Mouse (Mus musculus): ENCODE data around the gene Slc13a4. TPM values are rescaled to one million over a fixed set of nuclear protein-coding genes. Genes with fewer than 3 reads are reported as not detected.

Gene Slc13a4
- total and polyA plus RNA-seq, 2 experiments from 2014 or later, result 0.11 to 0.22 TPM

DNA sequence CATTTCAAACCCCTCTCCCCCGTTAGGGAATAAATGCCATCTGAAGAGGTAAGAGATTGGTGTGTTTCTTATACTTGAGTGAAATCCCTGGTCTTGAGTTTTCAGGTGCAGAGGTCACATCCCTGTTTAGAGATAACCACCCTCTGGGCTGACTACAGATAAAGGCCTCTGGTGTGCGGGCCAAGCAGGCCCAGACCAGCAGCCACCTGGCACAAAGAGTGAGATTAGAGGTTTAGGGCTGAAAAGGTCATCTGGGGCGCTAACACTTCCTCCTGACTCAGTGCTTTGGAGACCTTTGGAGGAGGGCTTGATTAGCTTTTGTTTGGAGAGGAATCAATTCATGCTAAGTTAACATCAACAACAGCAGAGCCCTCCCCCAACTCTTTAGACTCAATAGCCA, 25.7 kb upstream of the Slc13a4 start:
- Histone ChIP-seq H3K4me3 (ENCODE audit: low read depth, low read length) (no peak overlapping the region), H3K4me2 (ENCODE audit: low read depth, low read length) (no peak overlapping the region), H3K9me3 (replicated peaks; ENCODE audit: control insufficient read depth, low read length) (no peaks in the 10 kb centered on the region), H3K4me1 (ENCODE audit: control insufficient read depth, insufficient read depth) (peaks cover 7% of the 10 kb centered on the region; the same call in 1 of the 2 replicates), H3K27me3 (ENCODE audit: control insufficient read depth, insufficient read depth, low read length) (no peaks in the 10 kb centered on the region), H3K27ac (ENCODE audit: low read depth) (no peak overlapping the region), H3K36me3 (replicated peaks; ENCODE audit: control insufficient read depth, insufficient read depth, low read length) (no peaks in the 10 kb centered on the region), H3K9ac (replicated peaks; ENCODE audit: low read depth, low read length) (no peak overlapping the region)
- ATAC-seq (ENCODE audit: insufficient read depth, low read depth) (no peak), DNase-seq (ENCODE audit: low spot score) (no peak)
- TF ChIP-seq CTCF (IDR thresholded peaks at IDR 0.05; ENCODE audit: low read depth) (no peak), EP300 (IDR thresholded peaks at IDR 0.05; ENCODE audit: low read depth) (no peak)
- 31% methylated on average over 3 of the region's 3 CpGs for WGBS

DNA sequence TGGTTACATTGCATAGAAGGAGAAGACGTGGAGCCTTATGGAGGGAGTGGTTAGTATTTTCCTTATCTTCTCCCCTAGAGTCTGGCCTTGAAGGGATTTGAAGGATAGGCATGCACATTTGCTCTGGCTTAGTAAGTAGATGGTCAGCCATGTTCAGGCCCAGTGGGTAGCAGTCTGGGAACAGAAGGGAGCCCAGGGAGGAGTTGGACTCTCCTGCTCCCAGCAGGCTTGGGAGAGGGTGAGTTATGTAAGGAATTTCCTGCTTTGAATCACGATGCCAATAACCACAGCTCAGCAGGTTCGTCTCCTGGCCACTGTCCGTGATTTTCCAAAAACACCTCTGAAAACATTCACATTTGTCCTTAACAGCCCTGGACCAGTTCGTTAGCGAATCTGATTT, 22.9 kb upstream of the Slc13a4 start:
- DNase-seq (ENCODE audit: low spot score) (no peak), ATAC-seq (ENCODE audit: insufficient read depth, low read depth) (no peak; the same call in 1 of the 2 replicates)
- H3K27ac ChIP-seq (ENCODE audit: low read depth), result no peak overlapping the region
- no peak overlapping the region for H3K4me2 ChIP-seq (ENCODE audit: low read depth, low read length)
- 34% methylated on average over 6 of the region's 6 CpGs for WGBS
- no peak overlapping the region for H3K4me3 ChIP-seq (ENCODE audit: low read depth, low read length)
- TF ChIP-seq EP300 (IDR thresholded peaks at IDR 0.05; ENCODE audit: low read depth) (no peak), CTCF (IDR thresholded peaks at IDR 0.05; ENCODE audit: low read depth) (no peak)
- H3K27me3 ChIP-seq (ENCODE audit: control insufficient read depth, insufficient read depth, low read length), result no peaks in the 10 kb centered on the region
- no peaks in the 10 kb centered on the region for H3K36me3 ChIP-seq (replicated peaks; ENCODE audit: control insufficient read depth, insufficient read depth, low read length)
- no peaks in the 10 kb centered on the region for H3K9me3 ChIP-seq (replicated peaks; ENCODE audit: control insufficient read depth, low read length)
- H3K4me1 ChIP-seq (ENCODE audit: control insufficient read depth, insufficient read depth), result peaks cover 17% of the 10 kb centered on the region
- no peak overlapping the region for H3K9ac ChIP-seq (replicated peaks; ENCODE audit: low read depth, low read length)

GRCm38 (mm10) chr6:35329956-35330355, 22.0 kb upstream of the Slc13a4 start:
- Histone ChIP-seq H3K4me2 (ENCODE audit: low read depth, low read length) (no peak overlapping the region), H3K36me3 (replicated peaks; ENCODE audit: control insufficient read depth, insufficient read depth, low read length) (no peaks in the 10 kb centered on the region), H3K4me1 (ENCODE audit: control insufficient read depth, insufficient read depth) (peaks cover 19% of the 10 kb centered on the region), H3K27ac (ENCODE audit: low read depth) (no peak overlapping the region), H3K4me3 (ENCODE audit: low read depth, low read length) (no peak overlapping the region), H3K9ac (replicated peaks; ENCODE audit: low read depth, low read length) (no peak overlapping the region), H3K9me3 (replicated peaks; ENCODE audit: control insufficient read depth, low read length) (no peaks in the 10 kb centered on the region), H3K27me3 (ENCODE audit: control insufficient read depth, insufficient read depth, low read length) (no peaks in the 10 kb centered on the region)
- TF ChIP-seq EP300 (IDR thresholded peaks at IDR 0.05; ENCODE audit: low read depth), result no peak
- no peak for TF ChIP-seq CTCF (IDR thresholded peaks at IDR 0.05; ENCODE audit: low read depth)
- WGBS, result 92% methylated on average over 12 of the region's 12 CpGs
- DNase-seq (ENCODE audit: low spot score) (no peak), ATAC-seq (ENCODE audit: insufficient read depth, low read depth) (no peak)

DNA sequence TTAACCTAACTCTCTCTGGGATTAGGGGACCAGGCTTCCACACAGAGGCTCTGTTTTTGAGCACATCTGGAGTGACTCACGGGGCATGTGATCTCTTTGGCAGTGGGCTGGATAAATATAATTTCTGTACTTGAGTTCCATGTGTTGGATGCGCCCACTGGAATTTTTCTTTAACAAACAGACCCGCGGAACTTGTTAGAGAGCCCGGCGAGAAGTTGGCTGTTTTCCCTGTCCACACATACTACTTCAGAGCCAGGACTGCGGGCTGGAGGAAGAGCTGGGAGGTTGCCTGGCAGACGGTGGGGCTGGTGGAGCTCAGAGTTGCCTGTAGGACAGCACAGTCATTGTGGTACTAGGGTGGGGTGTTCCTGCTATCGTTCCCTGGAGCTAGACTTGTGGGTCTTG, 18.2 kb upstream of the Slc13a4 start, which contains the start of gene Fam180a:
Fam180a (minus strand) TSS at position 31 of the 405 bp plus-strand sequence.
- H3K4me2 ChIP-seq (ENCODE audit: low read depth, low read length), result peak within 1 kb of the TSS; percentile 39
- 18% methylated on average over 9 of the region's 9 CpGs for WGBS

DNA sequence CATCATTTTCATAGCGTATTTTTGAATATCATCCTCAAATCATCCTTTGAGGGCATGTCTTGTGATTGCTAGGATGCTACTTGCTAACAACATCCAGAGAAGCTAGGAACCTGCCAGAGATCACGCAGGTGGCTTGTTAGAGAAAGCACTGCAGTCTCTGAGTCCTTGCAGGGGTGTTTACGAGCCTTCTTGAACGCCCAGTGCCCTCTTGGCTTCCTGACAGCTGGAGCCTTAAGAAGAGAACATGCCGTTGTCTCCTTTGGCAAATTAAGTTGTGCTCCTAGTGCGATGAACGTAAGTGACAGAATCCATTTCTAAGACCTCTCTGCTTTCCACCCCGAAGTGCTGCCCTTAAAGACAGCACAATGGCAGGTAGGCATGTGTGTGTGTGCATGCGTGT, 16.4 kb upstream of the Slc13a4 start:
- no peak for DNase-seq (ENCODE audit: low spot score)

More for the DNA sequence above, 18.2 kb upstream of the Slc13a4 start, which contains the start of gene Fam180a:
- H3K4me1 ChIP-seq (ENCODE audit: control insufficient read depth, insufficient read depth), result peaks cover 18% of the 10 kb centered on the region
- DNase-seq (ENCODE audit: low spot score) (peak; percentile 75), ATAC-seq (ENCODE audit: insufficient read depth, low read depth) (peak; percentile 75)
- H3K4me3 ChIP-seq (ENCODE audit: low read depth, low read length), result peak within 1 kb of the TSS; percentile 6; the same call in 1 of the 2 replicates
- H3K36me3 ChIP-seq (replicated peaks; ENCODE audit: control insufficient read depth, insufficient read depth, low read length), result no peaks in the 10 kb centered on the region
- H3K27me3 ChIP-seq (ENCODE audit: control insufficient read depth, insufficient read depth, low read length), result no peaks in the 10 kb centered on the region
- no peak within 1 kb of the TSS for H3K9ac ChIP-seq (replicated peaks; ENCODE audit: low read depth, low read length)
- no peaks in the 10 kb centered on the region for H3K9me3 ChIP-seq (replicated peaks; ENCODE audit: control insufficient read depth, low read length)
- TF ChIP-seq CTCF (IDR thresholded peaks at IDR 0.05; ENCODE audit: low read depth) (no peak), EP300 (IDR thresholded peaks at IDR 0.05; ENCODE audit: low read depth) (no peak)
- peak within 1 kb of the TSS; percentile 20; the same call in 1 of the 2 replicates for H3K27ac ChIP-seq (ENCODE audit: low read depth)

DNA sequence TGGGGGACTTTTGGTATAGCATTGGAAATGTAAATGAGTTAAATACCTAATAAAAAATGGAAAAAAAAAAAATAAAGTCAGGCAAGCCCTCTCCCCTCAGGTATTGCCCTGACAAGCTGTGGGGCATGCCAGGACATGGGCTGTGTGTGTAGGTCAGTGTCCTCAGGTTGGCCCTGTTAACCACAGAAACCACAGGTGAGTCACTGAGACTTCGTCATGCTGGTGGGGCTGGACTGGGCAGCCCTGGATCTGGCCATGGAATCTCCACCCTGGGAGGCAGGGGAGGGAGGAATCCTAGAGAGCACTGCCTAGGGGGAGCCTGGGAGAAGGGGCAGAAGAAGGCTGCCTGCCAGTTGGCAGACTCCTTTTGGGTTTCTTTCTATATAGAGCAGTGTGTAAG, 15.1 kb upstream of the Slc13a4 start:
- DNase-seq (ENCODE audit: low spot score), result no peak
- WGBS, result 81% methylated on average over 1 of the region's 1 CpGs
- Histone ChIP-seq H3K27me3 (ENCODE audit: control insufficient read depth, insufficient read depth, low read length) (no peaks in the 10 kb centered on the region), H3K4me3 (ENCODE audit: low read depth, low read length) (no peak overlapping the region), H3K9me3 (replicated peaks; ENCODE audit: control insufficient read depth, low read length) (no peaks in the 10 kb centered on the region), H3K4me2 (ENCODE audit: low read depth, low read length) (no peak overlapping the region), H3K27ac (ENCODE audit: low read depth) (no peak overlapping the region), H3K4me1 (ENCODE audit: control insufficient read depth, insufficient read depth) (peaks cover 12% of the 10 kb centered on the region), H3K36me3 (replicated peaks; ENCODE audit: control insufficient read depth, insufficient read depth, low read length) (no peaks in the 10 kb centered on the region), H3K9ac (replicated peaks; ENCODE audit: low read depth, low read length) (no peak overlapping the region)
- ATAC-seq (ENCODE audit: insufficient read depth, low read depth), result no peak
- no peak for TF ChIP-seq CTCF (IDR thresholded peaks at IDR 0.05; ENCODE audit: low read depth)
- TF ChIP-seq EP300 (IDR thresholded peaks at IDR 0.05; ENCODE audit: low read depth), result no peak

More for the DNA sequence above, 16.4 kb upstream of the Slc13a4 start:
- ATAC-seq (ENCODE audit: insufficient read depth, low read depth), result no peak
- H3K9me3 ChIP-seq (replicated peaks; ENCODE audit: control insufficient read depth, low read length), result no peaks in the 10 kb centered on the region
- no peak for TF ChIP-seq CTCF (IDR thresholded peaks at IDR 0.05; ENCODE audit: low read depth)
- TF ChIP-seq EP300 (IDR thresholded peaks at IDR 0.05; ENCODE audit: low read depth), result no peak
- no peaks in the 10 kb centered on the region for H3K36me3 ChIP-seq (replicated peaks; ENCODE audit: control insufficient read depth, insufficient read depth, low read length)
- no peaks in the 10 kb centered on the region for H3K27me3 ChIP-seq (ENCODE audit: control insufficient read depth, insufficient read depth, low read length)
- no peak overlapping the region for H3K27ac ChIP-seq (ENCODE audit: low read depth)
- H3K4me2 ChIP-seq (ENCODE audit: low read depth, low read length), result no peak overlapping the region
- 79% methylated on average over 9 of the region's 9 CpGs for WGBS
- no peak overlapping the region for H3K9ac ChIP-seq (replicated peaks; ENCODE audit: low read depth, low read length)
- H3K4me1 ChIP-seq (ENCODE audit: control insufficient read depth, insufficient read depth), result peaks cover 12% of the 10 kb centered on the region
- no peak overlapping the region for H3K4me3 ChIP-seq (ENCODE audit: low read depth, low read length)

Measured in heart, postnatal 0 days (tissue).